Mouse (Mus musculus) bone marrow macrophage, adult 2 months (primary cell): ENCODE data around the gene Onecut3. TPM values are rescaled to one million over a fixed set of nuclear protein-coding genes. Genes with fewer than 3 reads are reported as not detected.

Experiments
- H3K27ac ChIP-seq: 2 replicates; pipeline ENCODE4 v1.5.1; 2012; ENCODE audit warnings: low read depth, low read length; ENCODE audit not compliant: insufficient read depth
- H3K4me1 ChIP-seq: 2 replicates; pipeline ENCODE4 v1.6.1; 2012; ENCODE audit warnings: low read length; ENCODE audit not compliant: control insufficient read depth, insufficient read depth
- H3K4me3 ChIP-seq: 2 replicates; pipeline ENCODE4 v1.5.1; 2012; ENCODE audit warnings: mild to moderate bottlenecking, low read length, moderate library complexity; ENCODE audit not compliant: insufficient read depth
- CTCF ChIP-seq: IDR thresholded peaks from 2 replicates; pipeline ENCODE4 v1.5.1; 2012; ENCODE audit warnings: low read depth, mild to moderate bottlenecking, low read length, moderate library complexity
- POLR2A ChIP-seq: IDR thresholded peaks from 2 replicates; pipeline ENCODE4 v1.6.1; 2012; ENCODE audit warnings: mild to moderate bottlenecking, low read depth, low read length, borderline replicate concordance
- polyA plus RNA-seq: library from polyadenylated mRNA; stranded (reverse); fragments of >200 nt; gene quantifications from 2 replicates; pipeline ENCODE4 v1.2.4, GENCODE M21; 2012; ENCODE audit not compliant: missing spikeins, insufficient read depth, insufficient read length

Gene Onecut3
- polyA plus RNA-seq, 1 experiment = not detected

GRCm38 (mm10) chr10:80566375-80567092, 71.9 kb downstream of the Onecut3 start:
- no peak overlapping the region for H3K27ac ChIP-seq
- peak; percentile 85 for TF ChIP-seq CTCF
- no peak for TF ChIP-seq POLR2A
- H3K4me1 ChIP-seq = peaks cover 24% of the 10 kb centered on the region

More at GRCm38 (mm10) chr10:80566375-80567092, 71.9 kb downstream of the Onecut3 start:
- no peak overlapping the region for H3K4me3 ChIP-seq

Other genes with a start within 250 kb of the Onecut3 start
- 104 and 108 TPM in 2 replicates for gene Ndufs7, start 245.7 kb upstream of the Onecut3 start, polyA plus RNA-seq
- gene Gamt, start 233.8 kb upstream of the Onecut3 start, polyA plus RNA-seq = 19.5 and 26.3 TPM in 2 replicates
- gene Dazap1, start 233.3 kb upstream of the Onecut3 start, polyA plus RNA-seq = 103 and 109 TPM in 2 replicates
- 1,336 and 1,616 TPM in 2 replicates for gene Rps15, start 202.4 kb upstream of the Onecut3 start, polyA plus RNA-seq
- 0.25 and 0.81 TPM in 2 replicates for gene Apc2, start 198.9 kb upstream of the Onecut3 start, polyA plus RNA-seq
- gene 2310011J03Rik, start 174.3 kb upstream of the Onecut3 start, polyA plus RNA-seq = 38.8 and 39.3 TPM in 2 replicates
- 2.2 and 2.5 TPM in 2 replicates for gene Pcsk4, start 165.3 kb upstream of the Onecut3 start, polyA plus RNA-seq
- gene Reep6, start 164.9 kb upstream of the Onecut3 start, polyA plus RNA-seq = 1.5 TPM in 1 of 2 replicates, not detected in the other
- 7.6 and 8.8 TPM in 2 replicates for gene Adamtsl5, start 146.4 kb upstream of the Onecut3 start, polyA plus RNA-seq
- not detected in 2 replicates for gene Plk5, start 138.4 kb upstream of the Onecut3 start, polyA plus RNA-seq
- gene Mex3d, start 107.2 kb upstream of the Onecut3 start, polyA plus RNA-seq = 5.8 and 8.3 TPM in 2 replicates
- gene Mbd3, start 95.3 kb upstream of the Onecut3 start, polyA plus RNA-seq = 55.6 and 58.2 TPM in 2 replicates
- 175 and 193 TPM in 2 replicates for gene Uqcr11, start 88.0 kb upstream of the Onecut3 start, polyA plus RNA-seq
- 25.5 and 27.4 TPM in 2 replicates for gene Tcf3, start 61.2 kb upstream of the Onecut3 start, polyA plus RNA-seq
- not detected in 2 replicates for gene Atp8b3, start 44.3 kb downstream of the Onecut3 start, polyA plus RNA-seq
- gene Rexo1, start 66.7 kb downstream of the Onecut3 start, polyA plus RNA-seq = 28.9 and 29.8 TPM in 2 replicates
- 7.7 and 9.3 TPM in 2 replicates for gene Klf16, start 82.5 kb downstream of the Onecut3 start, polyA plus RNA-seq
- gene Abhd17a, start 95.5 kb downstream of the Onecut3 start, polyA plus RNA-seq = 63.2 and 67.3 TPM in 2 replicates
- 29.3 and 35.4 TPM in 2 replicates for gene Scamp4, start 108.0 kb downstream of the Onecut3 start, polyA plus RNA-seq
- 2.2 and 3.2 TPM in 2 replicates for gene Adat3, start 108.0 kb downstream of the Onecut3 start, polyA plus RNA-seq
- 1.1 and 2.1 TPM in 2 replicates for gene Gm49322, start 111.2 kb downstream of the Onecut3 start, polyA plus RNA-seq
- gene Csnk1g2, start 128.0 kb downstream of the Onecut3 start, polyA plus RNA-seq = 87.3 and 98.4 TPM in 2 replicates
- 20.9 and 22.7 TPM in 2 replicates for gene Btbd2, start 162.2 kb downstream of the Onecut3 start, polyA plus RNA-seq
- 107 and 117 TPM in 2 replicates for gene Mknk2, start 183.3 kb downstream of the Onecut3 start, polyA plus RNA-seq
- 53.3 and 53.8 TPM in 2 replicates for gene Mob3a, start 207.1 kb downstream of the Onecut3 start, polyA plus RNA-seq
- gene Izumo4, start 207.3 kb downstream of the Onecut3 start, polyA plus RNA-seq = 11.0 and 25.2 TPM in 2 replicates
- gene Ap3d1, start 247.4 kb downstream of the Onecut3 start, polyA plus RNA-seq = 121 and 129 TPM in 2 replicates